Mouse (Mus musculus) cerebellum, postnatal 14 days (tissue): ENCODE data around the gene Irx5.

ENCODE experiments used
- DNase-seq, 2 experiments: peaks; one replicate each; pipeline ENCODE4 v3.0.0; 2021; ENCODE audit warnings: mixed read lengths in 2 of 2

Irx5 gene

GRCm38 (mm10) chr8:92360083-92360861 lies 2.8 kb downstream of the Irx5 start:
- DNase-seq: peak; percentile 38 to 59

- DNase-seq: peak; percentile 74 to 75
These were observed 4.3 kb downstream of the Irx5 start for GRCm38 (mm10) chr8:92361546-92362351.

GRCm38 (mm10) chr8:92362396-92363115 lies 5.1 kb downstream of the Irx5 start:
- DNase-seq: no peak

GRCm38 (mm10) chr8:92363217-92364147 lies 6.1 kb downstream of the Irx5 start:
- peak; percentile 23 to 36 for DNase-seq

GRCm38 (mm10) chr8:92364148-92364775 lies 6.8 kb downstream of the Irx5 start:
- DNase-seq: peak; percentile 36 to 56

GRCm38 (mm10) chr8:92364776-92365240 lies 7.4 kb downstream of the Irx5 start:
- DNase-seq: peak in 1 of 2 experiments; percentile 12

- DNase-seq: peak in 1 of 2 experiments; percentile 25
These were observed 8.0 kb downstream of the Irx5 start for GRCm38 (mm10) chr8:92365241-92365943.

GRCm38 (mm10) chr8:92365944-92366735 lies 8.7 kb downstream of the Irx5 start:
- DNase-seq: no peak

- DNase-seq: peak; percentile 51 to 58
These were observed 9.4 kb downstream of the Irx5 start for GRCm38 (mm10) chr8:92366736-92367267.

GRCm38 (mm10) chr8:92379524-92379923 lies 22.1 kb downstream of the Irx5 start:
- DNase-seq: no peak

- no peak for DNase-seq
These were observed 23.1 kb downstream of the Irx5 start for GRCm38 (mm10) chr8:92380571-92380970.

GRCm38 (mm10) chr8:92387893-92388292 lies 30.5 kb downstream of the Irx5 start:
- no peak for DNase-seq

- no peak for DNase-seq
These were observed 46.8 kb downstream of the Irx5 start for GRCm38 (mm10) chr8:92404218-92404617.

GRCm38 (mm10) chr8:92408092-92408491 lies 50.7 kb downstream of the Irx5 start:
- no peak for DNase-seq

- DNase-seq: no peak
These were observed 56.2 kb downstream of the Irx5 start for GRCm38 (mm10) chr8:92413583-92413982.

GRCm38 (mm10) chr8:92420666-92421065 lies 63.2 kb downstream of the Irx5 start:
- DNase-seq: no peak
